Mouse (Mus musculus): ENCODE results near the gene Elp1.

GRCm38 (mm10) chr4:56756021-56756420 lies 46.1 kb downstream of the Elp1 start:
- TF ChIP-seq CEBPB (IDR thresholded peaks at IDR 0.05; ENCODE audit: insufficient read depth, poor library complexity, severe bottlenecking): no peak
- no peak for TF ChIP-seq POLR2A (IDR thresholded peaks at IDR 0.05; ENCODE audit: insufficient read length, low read depth)
- no peak for TF ChIP-seq MAX (IDR thresholded peaks at IDR 0.05; ENCODE audit: low read depth)
- TF ChIP-seq USF1 (IDR thresholded peaks at IDR 0.05; ENCODE audit: low read depth): no peak
- no peak for TF ChIP-seq E2F4 (IDR thresholded peaks at IDR 0.05; ENCODE audit: insufficient read depth)
- TF ChIP-seq REST (IDR thresholded peaks at IDR 0.05; ENCODE audit: insufficient read depth, insufficient read length): no peak
- no peak for TF ChIP-seq TCF3 (IDR thresholded peaks at IDR 0.05; ENCODE audit: insufficient read length, low read depth)

All from myocyte (in vitro differentiated cells).